Mouse (Mus musculus) frontal cortex, postnatal 10 days (tissue): ENCODE measurements at regions not wholly inside any gene's neighbourhood (a gene's known extent, or its start where the extent isn't known, plus 50 kb on each side); places are given as distances from the start of the nearest gene placed in this dataset.

Experiments
- DNase-seq, 2 experiments: peaks; one replicate each; pipeline ENCODE4 v3.0.0; 2022; ENCODE audit warnings: low spot score in 2 of 2, mixed read lengths in 1 of 2

GRCm38 (mm10) chr2:43437251-43437650 is 117.9 kb upstream of the Kynu start:
- no peak for DNase-seq

DNA sequence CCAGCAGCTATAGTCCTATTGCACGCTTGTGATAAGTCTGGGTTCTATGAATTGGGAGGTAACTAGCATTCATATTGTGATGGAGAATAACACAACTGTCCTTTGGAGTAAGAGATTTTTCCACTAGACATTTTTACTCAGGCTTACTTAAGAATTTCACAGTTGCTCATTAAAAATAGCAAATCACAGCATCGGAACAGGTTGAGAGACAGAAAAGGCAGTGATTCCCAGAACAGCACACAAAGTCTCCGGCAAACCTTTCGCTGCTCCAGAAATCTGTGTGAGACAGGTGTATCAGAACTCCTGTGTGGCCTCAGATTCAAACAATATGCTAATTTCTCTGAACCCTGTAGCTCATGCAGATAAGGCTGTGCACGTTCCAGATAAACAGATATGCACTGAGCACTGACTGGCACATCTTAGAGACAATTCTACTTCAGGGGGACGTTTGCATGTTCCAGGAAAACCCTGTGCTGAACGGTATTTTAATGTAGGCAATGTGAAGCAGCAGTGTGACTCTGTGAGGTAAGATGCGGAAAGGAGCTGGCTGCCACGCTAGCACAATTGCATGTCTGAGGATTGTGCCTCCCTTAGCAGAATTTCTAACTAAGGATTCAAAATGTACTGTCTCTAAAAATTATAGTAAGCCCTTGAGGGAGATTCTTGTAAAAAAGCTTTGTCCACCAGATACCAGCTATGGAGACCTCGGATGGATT is 99.8 kb upstream of the Kynu start:
- no peak for DNase-seq

DNA sequence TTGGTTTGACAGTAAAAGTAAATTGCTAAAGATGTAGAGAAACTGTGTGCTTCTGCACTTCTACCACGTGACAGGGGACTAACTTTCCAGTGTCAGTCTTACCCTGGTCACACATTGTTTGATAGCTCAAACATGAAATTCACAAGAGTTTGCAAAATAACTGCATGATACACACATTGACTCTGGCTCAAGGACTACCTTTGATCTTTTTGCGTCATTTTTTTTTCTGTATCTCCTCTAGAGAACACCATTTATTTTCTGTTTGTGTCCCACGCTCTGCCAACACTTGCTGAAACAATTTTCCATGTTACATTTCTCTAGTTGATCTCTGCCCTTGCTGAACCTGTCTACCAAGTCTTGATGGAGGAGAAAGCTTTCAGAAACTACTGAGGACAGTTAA is 86.0 kb upstream of the Kynu start:
- DNase-seq: no peak

DNA sequence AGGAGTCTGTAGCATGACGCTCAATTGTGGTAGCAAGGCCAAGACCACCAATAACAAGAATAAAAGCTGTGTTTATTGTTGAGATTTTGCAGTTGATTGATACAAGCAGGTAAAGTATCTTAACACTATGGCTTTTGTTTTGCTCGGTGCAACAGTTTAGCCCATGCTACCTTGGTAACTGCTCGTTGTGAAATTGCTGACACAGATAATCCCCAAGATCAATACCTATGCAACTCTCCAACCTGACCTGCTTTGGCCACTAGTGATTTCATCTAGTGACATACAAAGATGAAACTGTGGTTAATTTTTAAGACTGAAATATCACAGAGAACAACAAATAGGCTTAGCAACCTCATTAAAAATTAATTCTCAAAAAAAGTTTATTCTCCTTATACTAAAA is 85.2 kb upstream of the Kynu start:
- DNase-seq: no peak

DNA sequence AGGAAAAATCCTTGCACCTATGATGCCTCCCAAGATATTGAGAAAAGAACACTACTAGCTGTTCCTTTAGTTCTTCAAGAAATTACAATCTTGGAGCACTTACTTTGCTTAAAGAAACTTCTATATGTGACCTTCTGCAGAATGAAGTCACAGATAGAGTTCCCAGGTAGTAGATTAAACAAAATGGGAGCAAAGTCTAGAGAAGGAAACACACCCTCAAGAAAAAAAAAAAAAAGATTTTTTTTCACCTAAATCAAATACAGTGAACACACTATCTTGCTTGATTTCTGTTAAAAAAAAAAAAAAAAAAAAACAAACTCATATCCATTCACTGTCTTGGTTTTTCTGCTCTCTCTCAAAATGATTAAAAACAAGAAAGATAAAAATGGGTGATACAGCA is 76.6 kb upstream of the Kynu start:
- DNase-seq: no peak

- DNase-seq: no peak
Observed at GRCm38 (mm10) chr2:43479871-43480270, 75.3 kb upstream of the Kynu start.
